Comparison of ENCODE assay signal across 1 mouse cellular context in the genomic region with DNA sequence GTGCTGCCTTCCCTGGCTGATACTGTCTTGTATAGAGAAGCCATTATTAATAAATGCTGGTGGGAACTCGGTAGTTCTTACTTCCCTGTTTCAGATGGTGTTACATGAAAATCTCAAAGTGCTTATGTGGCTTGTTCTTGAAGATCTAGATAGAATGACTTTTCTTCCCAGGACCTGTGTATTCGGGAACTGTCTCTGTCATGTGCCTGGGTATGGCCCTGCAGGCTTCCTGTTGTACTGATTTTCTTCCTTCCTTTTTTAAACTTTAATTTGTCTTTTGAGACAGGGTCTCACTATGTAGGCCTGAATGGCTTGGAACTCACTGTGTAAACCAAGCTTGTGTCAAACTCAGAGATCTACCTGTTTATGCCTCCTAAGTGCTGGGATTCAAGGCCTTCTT.
TF ChIP-seq lines count a peak whose summit lies in the region.

No protein-coding gene starts in this region.

TF ChIP-seq in CH12.LX, 34 proteins besides CTCF, POLR2A, EP300 and RAD21 (continued from another document):
- no peak for TF ChIP-seq GABPA (IDR thresholded peaks at IDR 0.05; ENCODE audit: insufficient replicate concordance, low read depth, low read length)
